Mouse (Mus musculus) lung, postnatal 4 days (tissue): ENCODE measurements around the gene Gm17581.
"Not testable (repeated sequence)": the region's sequence is repeated elsewhere in the genome, so short reads cannot be mapped to it uniquely, and the experiment has no call there.

ENCODE experiments used
- DNase-seq, 2 experiments: peaks; one replicate each; pipeline ENCODE4 v3.0.0; 2021

Gm17581 gene

GRCm38 (mm10) chr2:155735766-155736165 is at the start of gene Gm17581:
Gene Gm17581, minus strand, starts transcription at chr2:155735866.
- DNase-seq: not testable (repeated sequence)

GRCm38 (mm10) chr2:155784534-155784933 is 48.9 kb upstream of the Gm17581 start:
- no peak for DNase-seq

GRCm38 (mm10) chr2:155779506-155779905 is 43.8 kb upstream of the Gm17581 start:
- DNase-seq: no peak

GRCm38 (mm10) chr2:155779066-155779465 is 43.4 kb upstream of the Gm17581 start:
- DNase-seq: no peak

GRCm38 (mm10) chr2:155778004-155778403 is 42.3 kb upstream of the Gm17581 start:
- no peak for DNase-seq

GRCm38 (mm10) chr2:155777688-155777985 is 42.0 kb upstream of the Gm17581 start:
- no peak for DNase-seq

GRCm38 (mm10) chr2:155776824-155777687 is 41.4 kb upstream of the Gm17581 start:
- DNase-seq: no peak

GRCm38 (mm10) chr2:155775685-155776263 is 40.1 kb upstream of the Gm17581 start:
- peak; percentile 75 to 76 for DNase-seq

GRCm38 (mm10) chr2:155774927-155775684 is 39.4 kb upstream of the Gm17581 start, which contains the start of gene Mmp24:
Gene Mmp24, plus strand, starts transcription at chr2:155775342.
- DNase-seq: no peak

GRCm38 (mm10) chr2:155774261-155774926 is 38.7 kb upstream of the Gm17581 start:
- no peak for DNase-seq

- DNase-seq: no peak
Observed at GRCm38 (mm10) chr2:155773664-155774063, 38.0 kb upstream of the Gm17581 start.

- peak; percentile 39 to 76 for DNase-seq
Observed at GRCm38 (mm10) chr2:155764679-155765418, 29.2 kb upstream of the Gm17581 start.

GRCm38 (mm10) chr2:155756855-155757566 is 21.3 kb upstream of the Gm17581 start:
- DNase-seq: peak in 1 of 2 experiments; percentile 13

GRCm38 (mm10) chr2:155755746-155756145 is 20.1 kb upstream of the Gm17581 start:
- DNase-seq: peak; percentile 49 to 72

GRCm38 (mm10) chr2:155751014-155751786 is 15.5 kb upstream of the Gm17581 start, which contains the start of gene Procr:
Gene Procr, plus strand, starts transcription at chr2:155751117.
- peak; percentile 54 to 71 for DNase-seq

- DNase-seq: no peak
Observed at GRCm38 (mm10) chr2:155749394-155749793, 13.7 kb upstream of the Gm17581 start.

GRCm38 (mm10) chr2:155745487-155745886 is 9.8 kb upstream of the Gm17581 start:
- no peak for DNase-seq

GRCm38 (mm10) chr2:155743351-155743750 is 7.7 kb upstream of the Gm17581 start:
- DNase-seq: no peak

GRCm38 (mm10) chr2:155742931-155743337 is 7.3 kb upstream of the Gm17581 start:
- peak; percentile 77 to 90 for DNase-seq

GRCm38 (mm10) chr2:155742211-155742610 is 6.5 kb upstream of the Gm17581 start:
- peak; percentile 21 to 58 for DNase-seq

GRCm38 (mm10) chr2:155737803-155738202 is 2.1 kb upstream of the Gm17581 start:
- no peak for DNase-seq
